Mouse (Mus musculus) cerebellum, adult (tissue): ENCODE measurements at regions not wholly inside any gene's neighbourhood (a gene's known extent, or its start where the extent isn't known, plus 50 kb on each side); places are given as distances from the start of the nearest gene placed in this dataset.
A peak's percentile ranks its signal among the peaks of the same experiment; 100 is the strongest.

Experiments
- ATAC-seq: cut with Nextera tagmentation; 2 replicates; pipeline ENCODE4 v1.9.2; 2017; ENCODE audit warnings: mild to moderate bottlenecking, moderate library complexity, mixed read lengths; ENCODE audit not compliant: insufficient number of reproducible peaks, low FRiP score, low TSS enrichment

DNA sequence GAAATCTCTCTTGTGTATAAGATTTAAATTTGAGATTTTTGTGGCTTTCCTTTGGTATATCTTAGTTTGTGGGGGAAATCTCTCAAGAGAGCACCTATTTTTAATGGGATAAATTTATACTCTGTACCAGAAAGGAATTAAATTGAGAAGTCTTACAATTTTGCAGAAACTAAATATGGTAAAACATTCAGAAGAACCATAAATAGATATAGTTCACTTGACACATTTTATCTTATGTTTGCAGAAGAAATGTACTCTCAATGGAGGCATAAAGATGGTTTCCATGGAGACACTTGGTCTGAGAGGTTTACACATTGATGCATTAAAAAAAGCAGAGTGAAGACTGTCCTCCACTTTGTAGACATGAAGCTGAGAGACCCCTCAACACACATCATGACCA, 86.9 kb downstream of the Ndufa10 start:
- no peak for ATAC-seq

DNA sequence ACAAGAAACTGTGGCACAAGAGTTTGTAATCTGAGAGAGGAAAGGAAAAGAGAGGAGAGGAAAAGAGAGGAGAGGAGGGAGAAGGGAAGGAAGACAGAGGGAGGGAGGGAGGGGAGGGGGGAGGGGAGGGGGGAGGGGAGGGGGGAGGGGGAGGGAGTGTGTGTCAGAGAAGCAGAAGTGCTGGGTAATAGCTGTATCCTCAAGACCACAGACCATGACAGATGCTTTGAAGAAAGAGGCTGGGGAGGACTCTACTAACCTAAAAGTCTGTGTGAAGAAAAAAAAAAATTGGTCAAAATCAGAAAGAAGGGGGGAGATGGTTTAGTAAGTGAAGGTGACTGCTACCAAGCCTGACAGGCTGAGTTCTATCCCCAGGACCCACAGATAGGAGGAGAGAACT, 88.7 kb downstream of the Ndufa10 start:
- ATAC-seq: no peak

DNA sequence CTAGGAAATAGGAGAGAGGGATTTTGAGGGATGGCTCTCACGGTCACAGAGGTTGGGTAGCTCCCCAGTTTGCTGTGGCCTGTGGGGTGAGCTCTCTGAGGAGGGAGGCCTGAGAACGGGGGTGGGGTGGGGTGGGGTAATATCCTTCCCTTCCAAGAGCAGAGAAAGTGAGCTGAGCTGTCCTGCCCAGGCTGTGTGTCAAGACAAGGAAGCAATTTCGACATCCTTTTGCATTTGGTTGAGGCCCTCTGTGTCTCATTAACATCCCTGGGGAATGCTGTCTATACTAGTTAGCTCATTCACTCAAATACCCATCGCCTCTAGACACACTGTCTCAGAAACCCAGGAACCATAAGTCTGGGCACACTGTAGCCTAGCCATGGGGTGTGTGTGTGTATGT, 89.9 kb downstream of the Ndufa10 start:
- no peak for ATAC-seq

DNA sequence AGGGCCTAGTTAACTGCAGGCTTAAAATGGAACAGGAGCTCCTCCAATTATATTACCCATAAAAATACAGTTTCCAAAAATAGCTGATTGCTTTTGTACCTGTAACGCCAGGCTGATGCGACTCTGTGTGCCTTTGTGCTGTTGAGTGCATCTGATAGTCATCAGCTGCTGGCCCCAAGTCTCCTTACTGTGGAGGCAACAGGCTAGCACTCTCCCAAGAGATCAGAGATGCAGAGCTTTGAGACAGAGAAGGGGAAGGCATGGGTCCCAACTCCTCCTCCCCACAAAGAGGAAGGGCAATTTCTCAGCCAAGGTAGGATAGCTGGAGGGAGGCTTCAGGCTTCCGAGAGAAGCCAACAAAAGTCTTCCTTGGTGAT, 94.2 kb downstream of the Ndufa10 start:
- ATAC-seq: no peak

DNA sequence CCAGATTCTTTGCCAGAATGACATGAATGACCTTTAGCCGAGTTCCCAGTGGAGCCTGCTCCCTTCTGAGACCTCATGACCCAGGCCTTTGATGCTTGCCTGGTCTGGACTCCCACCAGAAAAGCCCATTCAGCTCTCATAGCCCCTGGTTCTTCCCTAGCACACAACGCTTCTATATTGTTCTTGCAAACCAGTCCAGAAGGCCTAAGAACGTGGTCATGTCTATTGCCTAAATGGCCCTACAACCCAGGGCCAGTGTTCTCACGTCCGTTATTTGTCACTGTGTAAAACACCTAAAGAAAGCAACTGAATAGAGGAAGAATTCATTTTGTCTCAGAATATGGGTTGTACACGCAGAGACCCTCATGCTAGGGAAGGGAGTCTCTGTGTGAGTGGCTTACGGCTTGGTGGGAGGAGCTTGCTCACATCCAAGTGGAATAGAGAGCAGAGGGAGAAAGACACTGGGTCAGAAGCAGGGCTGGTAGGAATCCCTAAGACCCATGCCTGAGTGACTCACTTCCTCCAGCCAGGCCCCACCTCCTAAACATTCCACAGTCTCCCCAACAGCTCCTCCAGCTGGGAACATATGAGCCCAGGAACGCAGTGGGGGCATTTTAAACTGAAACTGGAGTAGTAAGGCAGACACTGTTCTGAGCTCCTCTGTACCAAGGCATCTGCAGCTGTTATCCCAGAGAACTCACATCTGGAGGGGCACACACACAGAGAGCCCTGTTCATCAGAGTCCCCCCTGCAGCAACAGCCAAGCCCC, 94.7 kb downstream of the Ndufa10 start:
- ATAC-seq: no peak

GRCm38 (mm10) chr1:92376456-92376855, 97.2 kb downstream of the Ndufa10 start:
- ATAC-seq: no peak

- ATAC-seq: no peak
These were observed 101.3 kb downstream of the Ndufa10 start for GRCm38 (mm10) chr1:92372222-92372990.

- no peak for ATAC-seq
These were observed 102.2 kb downstream of the Ndufa10 start for GRCm38 (mm10) chr1:92371357-92371981.

GRCm38 (mm10) chr1:92370842-92371241, 102.8 kb downstream of the Ndufa10 start:
- no peak for ATAC-seq

GRCm38 (mm10) chr1:92369972-92370371, 103.7 kb downstream of the Ndufa10 start:
- ATAC-seq: no peak

DNA sequence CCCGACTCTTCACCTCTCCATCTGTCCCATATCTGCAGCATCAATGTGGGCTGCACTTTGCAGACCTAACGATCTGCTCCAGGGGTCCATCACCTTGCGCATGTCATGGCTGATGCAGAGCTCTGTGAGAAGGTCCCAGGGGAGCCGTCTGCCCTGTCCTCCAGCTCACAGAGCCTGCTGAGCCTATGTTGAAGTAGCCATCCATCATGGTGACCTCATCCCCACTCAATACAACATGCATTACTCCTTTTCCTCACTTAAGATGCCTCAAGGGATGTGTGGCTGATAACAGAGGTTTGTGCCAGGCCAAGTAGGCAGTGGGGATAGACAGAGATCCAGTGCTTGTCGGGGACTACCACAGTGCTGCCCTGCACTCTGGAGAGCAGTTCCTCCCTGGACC, 107.4 kb downstream of the Ndufa10 start:
- no peak for ATAC-seq

GRCm38 (mm10) chr1:92365366-92366075, 108.1 kb downstream of the Ndufa10 start:
- ATAC-seq: no peak

GRCm38 (mm10) chr1:92361677-92362076, 112.0 kb downstream of the Ndufa10 start:
- no peak for ATAC-seq

- ATAC-seq: peak; percentile 60; the same call in 1 of the 2 replicates
These were observed 113.4 kb downstream of the Ndufa10 start for GRCm38 (mm10) chr1:92360255-92360654.

- ATAC-seq: no peak
These were observed 114.2 kb downstream of the Ndufa10 start for GRCm38 (mm10) chr1:92359473-92359872.

DNA sequence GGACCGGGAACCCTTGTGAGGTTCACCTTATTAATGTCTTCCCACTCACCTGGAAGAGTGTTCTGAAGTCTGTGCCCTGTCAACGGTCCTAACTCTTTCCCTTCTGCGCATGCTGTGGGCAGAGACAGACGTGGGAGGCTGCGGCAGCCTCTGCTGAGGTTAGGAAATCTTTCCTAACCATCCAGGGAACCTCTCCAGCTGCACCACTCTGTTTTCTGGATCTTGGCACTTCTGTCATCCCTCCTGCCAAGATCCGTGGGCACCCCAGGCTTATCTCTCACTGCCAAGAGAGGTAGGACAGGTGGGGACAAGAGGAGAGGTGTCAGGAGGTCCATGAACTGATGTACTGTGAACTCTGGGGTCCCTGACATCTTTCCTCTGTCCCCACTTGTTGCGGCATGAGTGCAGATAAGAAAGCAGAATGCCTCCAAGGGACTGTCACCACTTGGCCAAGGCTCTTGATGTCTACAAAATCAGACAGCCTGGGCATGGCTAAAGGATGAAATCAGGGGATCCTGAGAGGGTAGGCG, 114.8 kb downstream of the Ndufa10 start:
- ATAC-seq: no peak

GRCm38 (mm10) chr1:92348353-92349005, 125.2 kb downstream of the Ndufa10 start:
- no peak for ATAC-seq

- no peak for ATAC-seq
These were observed 126.0 kb downstream of the Ndufa10 start for GRCm38 (mm10) chr1:92347656-92348055.

- ATAC-seq: no peak
These were observed 129.9 kb downstream of the Ndufa10 start for GRCm38 (mm10) chr1:92343768-92344167.

- ATAC-seq: no peak
These were observed 130.5 kb downstream of the Ndufa10 start for GRCm38 (mm10) chr1:92343161-92343598.
